Mouse (Mus musculus) forebrain, postnatal 0 days (tissue): ENCODE measurements around the gene Eif4a2. TPM values are rescaled to one million over a fixed set of nuclear protein-coding genes. Genes with fewer than 3 reads are reported as not detected.

Experiments
- ATAC-seq: fragments of 200-750 bp; cut with Nextera tagmentation; 2 replicates; pipeline ENCODE4 v1.8.0; 2017; ENCODE audit warnings: mild to moderate bottlenecking, moderate library complexity
- DNase-seq: peaks from one replicate; pipeline ENCODE4 v3.0.0-alpha.2; 2015
- H3K27ac ChIP-seq: fragments of 300-500 bp; sonication (generic); 2 replicates; pipeline ENCODE4 v1.5.1; 2014; ENCODE audit warnings: low read depth, mild to moderate bottlenecking, antibody characterized with exemption, low read length, moderate library complexity, mixed read lengths
- H3K27me3 ChIP-seq: fragments of 300-500 bp; sonication (generic); 2 replicates; pipeline ENCODE4 v1.6.1; 2014; ENCODE audit warnings: mild to moderate bottlenecking, low read length, mixed read lengths; ENCODE audit not compliant: insufficient read depth
- H3K36me3 ChIP-seq: fragments of 300-500 bp; sonication (generic); 2 replicates; pipeline ENCODE4 v1.6.1; 2014; ENCODE audit warnings: mild to moderate bottlenecking, moderate library complexity; ENCODE audit not compliant: insufficient read depth
- H3K4me1 ChIP-seq: fragments of 300-500 bp; sonication (generic); 2 replicates; pipeline ENCODE4 v1.6.1; 2014; ENCODE audit warnings: antibody characterized with exemption; ENCODE audit not compliant: insufficient read depth
- H3K4me2 ChIP-seq: fragments of 300-500 bp; sonication (generic); 2 replicates; pipeline ENCODE4 v1.6.1; 2014; ENCODE audit warnings: low read depth, mild to moderate bottlenecking, moderate library complexity
- H3K4me3 ChIP-seq: fragments of 300-500 bp; sonication (generic); 2 replicates; pipeline ENCODE4 v1.5.1; 2014; ENCODE audit warnings: low read depth, low read length, mixed read lengths
- H3K9ac ChIP-seq: fragments of 300-500 bp; sonication (generic); 2 replicates; pipeline ENCODE4 v1.6.1; 2014; ENCODE audit warnings: mild to moderate bottlenecking
- H3K9me3 ChIP-seq: fragments of 300-500 bp; sonication (generic); 2 replicates; pipeline ENCODE4 v1.6.1; 2016; ENCODE audit warnings: low read length
- CTCF ChIP-seq: sonication (generic); IDR thresholded peaks from 2 replicates; pipeline ENCODE4 v1.5.1; 2016; ENCODE audit warnings: antibody characterized with exemption, control low read depth, low read depth
- WGBS: fragments of 180-500 bp; shearing (Covaris S2); extraction: QIAGEN DNeasy Blood & Tissue Kit; methylation state at CpG from one replicate; pipeline ENCODE4 v1.1.7; 2014; 5-methylcytosine and 5-hydroxymethylcytosine counted together
- microRNA-seq, 2 experiments: library from miRNA; unstranded; fragments of <30 nt; microRNA quantifications; one replicate each; pipeline ENCODE4; 2016
- polyA plus RNA-seq: library from polyadenylated mRNA; unstranded; fragments of >200 nt; fragmentation: Nextera tagmentation; extraction: Ambion mirVana; gene quantifications from 2 replicates; pipeline ENCODE4 v1.2.1, GENCODE M21; 2015
- total RNA-seq: library from RNA; depleted of rRNA; stranded (reverse); fragments of >200 nt; gene quantifications from 2 replicates; pipeline ENCODE4 v1.2.3, GENCODE M21; 2014; rRNA removed

Eif4a2 gene
- total and polyA plus RNA-seq, 2 experiments from 2014 or later, result 311 to 948 TPM

- ATAC-seq, result no peak
- Histone ChIP-seq H3K27me3 (no peaks in the 10 kb centered on the region), H3K27ac (no peak overlapping the region), H3K9me3 (no peaks in the 10 kb centered on the region), H3K4me3 (no peak overlapping the region), H3K4me2 (no peak overlapping the region), H3K4me1 (no peaks in the 10 kb centered on the region), H3K36me3 (no peaks in the 10 kb centered on the region), H3K9ac (no peak overlapping the region)
- DNase-seq, result no peak
- no peak for TF ChIP-seq CTCF
- WGBS, result 70% methylated on average over 2 of the region's 2 CpGs
Observed at GRCm38 (mm10) chr16:23158957-23159356, 51.7 kb downstream of the Eif4a2 start.

GRCm38 (mm10) chr16:23159749-23160148 lies 52.5 kb downstream of the Eif4a2 start:
- no peak overlapping the region for H3K4me2 ChIP-seq
- ATAC-seq (no peak), DNase-seq (no peak)
- TF ChIP-seq CTCF, result no peak
- no peak overlapping the region for H3K27ac ChIP-seq
- no peak overlapping the region for H3K9ac ChIP-seq
- H3K4me3 ChIP-seq, result no peak overlapping the region
- no peaks in the 10 kb centered on the region for H3K27me3 ChIP-seq
- 48% methylated on average over 2 of the region's 2 CpGs for WGBS
- no peaks in the 10 kb centered on the region for H3K36me3 ChIP-seq
- H3K9me3 ChIP-seq, result no peaks in the 10 kb centered on the region
- H3K4me1 ChIP-seq, result no peaks in the 10 kb centered on the region

GRCm38 (mm10) chr16:23162116-23162515 lies 54.9 kb downstream of the Eif4a2 start:
- no peaks in the 10 kb centered on the region for H3K36me3 ChIP-seq
- no peak overlapping the region for H3K27ac ChIP-seq
- DNase-seq, result no peak
- no peaks in the 10 kb centered on the region for H3K9me3 ChIP-seq
- TF ChIP-seq CTCF, result no peak
- H3K9ac ChIP-seq, result no peak overlapping the region
- H3K4me2 ChIP-seq, result no peak overlapping the region
- H3K27me3 ChIP-seq, result no peaks in the 10 kb centered on the region
- no peak for ATAC-seq
- WGBS, result 83% methylated on average over 3 of the region's 3 CpGs
- H3K4me1 ChIP-seq, result no peaks in the 10 kb centered on the region
- no peak overlapping the region for H3K4me3 ChIP-seq

Small RNAs within 50 kb of the gene (microRNA-seq; reads per million reads assigned to microRNA genes)
- gene Gm49346, result 0 reads per million in 2 experiments

Other genes with a start within 250 kb of the Eif4a2 start
- 18.0 and 19.0 TPM in 2 replicates for gene Tbccd1, start 249.8 kb upstream of the Eif4a2 start, total RNA-seq
- 13.7 and 14.9 TPM in 2 replicates for gene Tbccd1, start 249.8 kb upstream of the Eif4a2 start, polyA plus RNA-seq
- gene Dnajb11, start 249.6 kb upstream of the Eif4a2 start, total RNA-seq, result 55.2 and 63.0 TPM in 2 replicates
- gene Dnajb11, start 249.6 kb upstream of the Eif4a2 start, polyA plus RNA-seq, result 76.7 and 86.1 TPM in 2 replicates
- gene Ahsg, start 216.2 kb upstream of the Eif4a2 start, total RNA-seq, result not detected in 2 replicates
- not detected in 2 replicates for gene Ahsg, start 216.2 kb upstream of the Eif4a2 start, polyA plus RNA-seq
- gene Fetub, start 189.1 kb upstream of the Eif4a2 start, total RNA-seq, result not detected in 2 replicates
- 0.15 and 0.21 TPM in 2 replicates for gene Fetub, start 189.1 kb upstream of the Eif4a2 start, polyA plus RNA-seq
- gene Hrg, start 156.4 kb upstream of the Eif4a2 start, total RNA-seq, result not detected in 2 replicates
- not detected in 2 replicates for gene Hrg, start 156.4 kb upstream of the Eif4a2 start, polyA plus RNA-seq
- gene Kng2, start 78.0 kb upstream of the Eif4a2 start, total RNA-seq, result not detected in 2 replicates
- gene Kng2, start 78.0 kb upstream of the Eif4a2 start, polyA plus RNA-seq, result not detected in 2 replicates
- gene Kng1, start 49.6 kb upstream of the Eif4a2 start, total RNA-seq, result not detected in 2 replicates
- not detected in 2 replicates for gene Kng1, start 49.6 kb upstream of the Eif4a2 start, polyA plus RNA-seq
- 19.3 and 20.4 TPM in 2 replicates for gene Rfc4, start 20.3 kb downstream of the Eif4a2 start, total RNA-seq
- 32.0 and 42.1 TPM in 2 replicates for gene Rfc4, start 20.3 kb downstream of the Eif4a2 start, polyA plus RNA-seq
- 0.46 and 0.52 TPM in 2 replicates for gene Adipoq, start 39.1 kb downstream of the Eif4a2 start, total RNA-seq
- not detected in 2 replicates for gene Adipoq, start 39.1 kb downstream of the Eif4a2 start, polyA plus RNA-seq
- gene St6gal1, start 117.3 kb downstream of the Eif4a2 start, total RNA-seq, result 21.8 and 27.3 TPM in 2 replicates
- gene St6gal1, start 117.3 kb downstream of the Eif4a2 start, polyA plus RNA-seq, result 16.4 and 18.6 TPM in 2 replicates